Mouse (Mus musculus) kidney, adult 2 months (tissue): Measurements from ENCODE around the gene Serpinb8.

Source experiments
- CTCF ChIP-seq: fragments of 200-500 bp; conservative IDR thresholded peaks from 2 replicates; pipeline ENCODE4 v1.5.1; 2011; ENCODE audit warnings: low read depth, mild to moderate bottlenecking, control low read depth, low read length, moderate library complexity, mixed read lengths; ENCODE audit not compliant: insufficient read depth, insufficient read length
- POLR2A ChIP-seq: fragments of 200-500 bp; IDR thresholded peaks from one replicate; pipeline ENCODE4 v1.6.1; 2011; ENCODE audit warnings: low read depth, low read length, control low read depth

- no peak for TF ChIP-seq POLR2A
- TF ChIP-seq CTCF, result no peak
Observed at GRCm38 (mm10) chr1:107562110-107562509, 27.7 kb upstream of the Serpinb8 start.
